8 mouse cellular contexts compared by ENCODE assay signal in the genomic region with DNA sequence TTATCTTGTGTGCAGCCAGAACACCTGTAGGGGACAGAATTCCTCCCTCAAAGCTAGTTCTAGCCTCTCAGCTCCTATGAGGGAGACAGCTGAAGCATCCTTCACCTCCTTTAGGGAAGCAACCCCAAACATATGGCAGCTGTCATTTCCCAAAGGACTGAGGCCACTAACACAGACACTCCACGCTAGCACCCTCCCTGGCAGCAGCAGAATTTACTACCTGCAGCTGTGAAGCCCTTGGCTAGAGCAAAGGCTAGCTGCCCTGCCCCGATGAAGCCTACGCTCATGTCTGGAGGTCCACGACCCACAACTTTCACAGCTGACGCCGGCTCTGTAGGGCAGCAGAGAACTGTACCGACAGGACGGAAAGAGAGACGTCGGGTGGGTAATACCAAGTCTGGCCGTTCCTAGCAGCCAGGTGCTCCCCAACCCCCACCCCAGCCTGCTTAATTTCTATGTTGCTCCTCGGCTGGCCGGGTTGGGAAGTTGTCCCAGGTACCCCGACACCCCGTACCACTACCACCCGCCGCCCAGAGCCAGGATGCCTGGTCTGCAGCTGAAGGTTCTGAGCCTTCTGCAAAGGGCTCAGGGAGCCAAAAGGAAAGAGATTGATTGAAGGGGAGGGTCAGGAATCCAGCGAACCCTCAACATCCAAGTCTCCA. TPM values are rescaled to one million over a fixed set of nuclear protein-coding genes. Genes with fewer than 3 reads are reported as not detected.
DNase-seq lines count a peak whose midpoint lies in the region; ATAC-seq and TF ChIP-seq lines count a peak whose summit lies in the region.

No protein-coding gene starts in this region.

- H3K9me3 ChIP-seq in heart, embryonic 13.5 days = no peaks in the 10 kb centered on the region
- H3K9me3 ChIP-seq in E14TG2a.4 (ENCODE audit: low read length) = no peaks in the 10 kb centered on the region
- H3K9me3 ChIP-seq in limb, embryonic 14.5 days (ENCODE audit: control insufficient read depth, low read length) = no peaks in the 10 kb centered on the region

- intact Hi-C loops in left cerebral cortex, postnatal 4 days (cut with DNase I) = no loop called here

- H3K36me3 ChIP-seq in heart, embryonic 13.5 days = no peaks in the 10 kb centered on the region
- peaks cover 38% of the 10 kb centered on the region for H3K36me3 ChIP-seq in E14TG2a.4 (ENCODE audit: insufficient read depth, low read length)
- no peaks in the 10 kb centered on the region for H3K36me3 ChIP-seq in limb, embryonic 14.5 days (ENCODE audit: control insufficient read depth, insufficient read depth, low read length)
- no peaks in the 10 kb centered on the region for H3K36me3 ChIP-seq in splenic B cell, adult 2 months (ENCODE audit: control insufficient read depth, insufficient read depth, low read length, poor library complexity, severe bottlenecking)

- DNase-seq in heart, adult 11 months = no peak
- peak; percentile 26 for DNase-seq in limb, embryonic 14.5 days (ENCODE audit: low spot score)
- peak; percentile 28 for DNase-seq in splenic B cell, adult 2 months (ENCODE audit: low read depth, low spot score)
- DNase-seq in urinary bladder, adult 18-20 months (ENCODE audit: low spot score in 2 of 2) = no peak
- no peak for DNase-seq in left cerebral cortex, postnatal 4 days

- peaks cover 33% of the 10 kb centered on the region for H3K27me3 ChIP-seq in heart, embryonic 13.5 days (replicated peaks)
- H3K27me3 ChIP-seq in E14TG2a.4 (ENCODE audit: insufficient read depth, low read length) = peaks cover 37% of the 10 kb centered on the region
- H3K27me3 ChIP-seq in limb, embryonic 14.5 days (ENCODE audit: control insufficient read depth, insufficient read depth, low read length) = no peaks in the 10 kb centered on the region
- H3K27me3 ChIP-seq in splenic B cell, adult 2 months (ENCODE audit: control insufficient read depth, insufficient read depth, low read length, poor library complexity, severe bottlenecking) = no peaks in the 10 kb centered on the region

- peak overlapping the region; percentile 89 for H3K9ac ChIP-seq in heart, embryonic 13.5 days
- peak overlapping the region; percentile 73 for H3K9ac ChIP-seq in limb, embryonic 14.5 days (ENCODE audit: low read depth, low read length, severe bottlenecking)

- H3K4me3 ChIP-seq in heart, embryonic 13.5 days = peak overlapping the region; percentile 64
- peak overlapping the region; percentile 82 for H3K4me3 ChIP-seq in E14TG2a.4 (replicated peaks; ENCODE audit: low read length)
- peak overlapping the region; percentile 53 for H3K4me3 ChIP-seq in limb, embryonic 14.5 days (replicated peaks; ENCODE audit: low read length)

- ATAC-seq in heart, embryonic 13.5 days (ENCODE audit: extremely low read depth, insufficient number of reproducible peaks, low FRiP score, low TSS enrichment) = peak; percentile 28; the same call in 1 of the 2 replicates
- ATAC-seq in erythroid progenitor cell, adult 5-6 weeks (replicated peaks; ENCODE audit: low FRiP score, poor library complexity, severe bottlenecking) = peak; percentile 33
- ATAC-seq in limb, embryonic 14.5 days (ENCODE audit: low FRiP score, low read depth) = peak; percentile 56

- no peak for TF ChIP-seq POLR2A in limb, embryonic 14.5 days (IDR thresholded peaks at IDR 0.05; ENCODE audit: borderline replicate concordance, extremely low read depth, insufficient read depth, insufficient read length)

- 2% methylated on average over 18 of the region's 18 CpGs for WGBS in heart, embryonic 13.5 days
- WGBS in limb, embryonic 14.5 days = 2% methylated on average over 18 of the region's 18 CpGs

- H3K4me1 ChIP-seq in heart, embryonic 13.5 days = peaks cover 25% of the 10 kb centered on the region
- H3K4me1 ChIP-seq in E14TG2a.4 (replicated peaks; ENCODE audit: low read depth, low read length) = peaks cover 58% of the 10 kb centered on the region
- H3K4me1 ChIP-seq in limb, embryonic 14.5 days (ENCODE audit: control insufficient read depth, insufficient read depth, low read length) = peaks cover 14% of the 10 kb centered on the region

- peak overlapping the region; percentile 97 for H3K4me2 ChIP-seq in heart, embryonic 13.5 days
- H3K4me2 ChIP-seq in limb, embryonic 14.5 days (replicated peaks; ENCODE audit: low read depth, low read length, severe bottlenecking) = peak overlapping the region; percentile 91

- no peak for TF ChIP-seq CTCF in E14TG2a.4 (conservative IDR thresholded peaks at IDR 0.05; ENCODE audit: low read length)

- 0 out of 2 replicates have a peak overlapping the region, but pooled peaks have one; percentile 39 for H3K27ac ChIP-seq in heart, embryonic 13.5 days (replicated peaks)
- H3K27ac ChIP-seq in limb, embryonic 14.5 days (replicated peaks; ENCODE audit: low read depth, low read length) = peak overlapping the region; percentile 73

RNA-seq across cellular contexts. Expression of gene Pycr1, which starts 0.5 kb away (rescaled TPM):
- polyA plus RNA-seq in heart, embryonic 13.5 days (2015; fragmentation: Nextera tagmentation; extraction: Ambion mirVana) = 22.2 and 23.5 TPM in 2 replicates
- 2.1 TPM in 1 of 2 replicates, not detected in the other for total RNA-seq in erythroid progenitor cell, adult 5-6 weeks (2015; ENCODE audit: low replicate concordance)
- total RNA-seq in erythroid progenitor cell, adult 5-6 weeks (2017; ENCODE audit: low replicate concordance) = 1.1 TPM in 1 of 2 replicates, not detected in the other
- polyA plus RNA-seq in limb, embryonic 14.5 days (2012; rRNA removed) = 66.4 and 78.8 TPM in 2 replicates
- 50.3 and 56.9 TPM in 2 replicates for polyA plus RNA-seq in limb, embryonic 14.5 days (2014; fragmentation: Nextera tagmentation; extraction: Ambion mirVana)
- total RNA-seq in left cerebral cortex, postnatal 4 days (2021) = 1 to 10 TPM; 6.1 to 8.3 TPM

RNA-seq across cellular contexts. Expression of gene Myadml2, which starts 4.9 kb away (rescaled TPM):
- polyA plus RNA-seq in heart, embryonic 13.5 days (2015; fragmentation: Nextera tagmentation; extraction: Ambion mirVana) = 13.0 and 13.9 TPM in 2 replicates
- total RNA-seq in erythroid progenitor cell, adult 5-6 weeks (2015; ENCODE audit: low replicate concordance) = not detected in 2 replicates
- total RNA-seq in erythroid progenitor cell, adult 5-6 weeks (2017; ENCODE audit: low replicate concordance) = not detected in 2 replicates
- 0.22 and 0.60 TPM in 2 replicates for polyA plus RNA-seq in limb, embryonic 14.5 days (2012; rRNA removed)
- 0.68 and 1.6 TPM in 2 replicates for polyA plus RNA-seq in limb, embryonic 14.5 days (2014; fragmentation: Nextera tagmentation; extraction: Ambion mirVana)
- total RNA-seq in left cerebral cortex, postnatal 4 days (2021) = 1 to 10 TPM; 1.0 to 2.9 TPM

RNA-seq across cellular contexts. Expression of gene Mafg, which starts 9.7 kb away (rescaled TPM):
- 18.1 and 19.9 TPM in 2 replicates for polyA plus RNA-seq in heart, embryonic 13.5 days (2015; fragmentation: Nextera tagmentation; extraction: Ambion mirVana)
- total RNA-seq in erythroid progenitor cell, adult 5-6 weeks (2015; ENCODE audit: low replicate concordance) = 36.0 TPM in 2 replicates
- total RNA-seq in erythroid progenitor cell, adult 5-6 weeks (2017; ENCODE audit: low replicate concordance) = 71.3 and 91.6 TPM in 2 replicates
- 56.9 and 67.7 TPM in 2 replicates for polyA plus RNA-seq in limb, embryonic 14.5 days (2012; rRNA removed)
- 26.1 and 30.5 TPM in 2 replicates for polyA plus RNA-seq in limb, embryonic 14.5 days (2014; fragmentation: Nextera tagmentation; extraction: Ambion mirVana)
- total RNA-seq in left cerebral cortex, postnatal 4 days (2021) = 10 to 100 TPM; 83.3 to 85.8 TPM

RNA-seq across cellular contexts. Expression of gene Notum, which starts 17.9 kb away (rescaled TPM):
- polyA plus RNA-seq in heart, embryonic 13.5 days (2015; fragmentation: Nextera tagmentation; extraction: Ambion mirVana) = 2.3 and 2.7 TPM in 2 replicates
- not detected in 2 replicates for total RNA-seq in erythroid progenitor cell, adult 5-6 weeks (2015; ENCODE audit: low replicate concordance)
- total RNA-seq in erythroid progenitor cell, adult 5-6 weeks (2017; ENCODE audit: low replicate concordance) = not detected in 2 replicates
- 12.8 and 17.7 TPM in 2 replicates for polyA plus RNA-seq in limb, embryonic 14.5 days (2012; rRNA removed)
- 4.6 and 4.7 TPM in 2 replicates for polyA plus RNA-seq in limb, embryonic 14.5 days (2014; fragmentation: Nextera tagmentation; extraction: Ambion mirVana)
- total RNA-seq in left cerebral cortex, postnatal 4 days (2021) = 1 to 10 TPM; 4.7 to 7.8 TPM

RNA-seq across cellular contexts. Expression of gene Sirt7, which starts 18.0 kb away (rescaled TPM):
- polyA plus RNA-seq in heart, embryonic 13.5 days (2015; fragmentation: Nextera tagmentation; extraction: Ambion mirVana) = 17.7 and 20.4 TPM in 2 replicates
- 59.9 and 61.3 TPM in 2 replicates for total RNA-seq in erythroid progenitor cell, adult 5-6 weeks (2015; ENCODE audit: low replicate concordance)
- total RNA-seq in erythroid progenitor cell, adult 5-6 weeks (2017; ENCODE audit: low replicate concordance) = 81.2 and 85.6 TPM in 2 replicates
- polyA plus RNA-seq in limb, embryonic 14.5 days (2012; rRNA removed) = 43.7 and 47.0 TPM in 2 replicates
- polyA plus RNA-seq in limb, embryonic 14.5 days (2014; fragmentation: Nextera tagmentation; extraction: Ambion mirVana) = 27.5 and 28.9 TPM in 2 replicates
- total RNA-seq in left cerebral cortex, postnatal 4 days (2021) = 10 to 100 TPM; 37.5 to 38.0 TPM

Comparison
In these comparisons a context has a peak if more than half of its experiments do, and no peak if none do; other contexts are left out.
1. DNase-seq: peak in limb, embryonic 14.5 days (single experiment) and splenic B cell, adult 2 months (single experiment); none in heart, adult 11 months (single experiment), urinary bladder, adult 18-20 months (0 of 2) and left cerebral cortex, postnatal 4 days (single experiment).
2. Peak in every context shown above with its lines, with median percentiles within 50 percentile points of each other: ATAC-seq and H3K4me3 ChIP-seq.